Mouse (Mus musculus): ENCODE results near the gene Ankrd44.

Gene Ankrd44

DNA sequence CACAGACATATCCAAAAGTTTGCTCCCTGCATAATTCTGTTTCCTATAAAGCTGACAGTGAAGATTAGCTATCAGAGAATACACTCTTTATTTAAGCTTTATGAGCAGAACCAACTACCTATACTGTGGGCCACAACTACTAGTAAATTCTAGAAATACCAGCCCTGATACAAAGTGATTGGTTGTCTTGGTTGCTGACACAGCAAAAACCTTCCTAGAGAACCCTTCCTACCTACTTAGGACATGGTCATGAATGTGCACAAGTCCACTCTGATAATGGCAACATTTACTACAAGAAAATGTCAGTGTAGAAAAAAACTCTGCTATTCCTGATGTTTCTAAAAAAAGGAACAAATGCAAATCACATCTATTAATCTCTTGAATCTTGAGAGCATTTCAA lies 234.4 kb downstream of the Ankrd44 start:
- DNase-seq, result no peak

DNA sequence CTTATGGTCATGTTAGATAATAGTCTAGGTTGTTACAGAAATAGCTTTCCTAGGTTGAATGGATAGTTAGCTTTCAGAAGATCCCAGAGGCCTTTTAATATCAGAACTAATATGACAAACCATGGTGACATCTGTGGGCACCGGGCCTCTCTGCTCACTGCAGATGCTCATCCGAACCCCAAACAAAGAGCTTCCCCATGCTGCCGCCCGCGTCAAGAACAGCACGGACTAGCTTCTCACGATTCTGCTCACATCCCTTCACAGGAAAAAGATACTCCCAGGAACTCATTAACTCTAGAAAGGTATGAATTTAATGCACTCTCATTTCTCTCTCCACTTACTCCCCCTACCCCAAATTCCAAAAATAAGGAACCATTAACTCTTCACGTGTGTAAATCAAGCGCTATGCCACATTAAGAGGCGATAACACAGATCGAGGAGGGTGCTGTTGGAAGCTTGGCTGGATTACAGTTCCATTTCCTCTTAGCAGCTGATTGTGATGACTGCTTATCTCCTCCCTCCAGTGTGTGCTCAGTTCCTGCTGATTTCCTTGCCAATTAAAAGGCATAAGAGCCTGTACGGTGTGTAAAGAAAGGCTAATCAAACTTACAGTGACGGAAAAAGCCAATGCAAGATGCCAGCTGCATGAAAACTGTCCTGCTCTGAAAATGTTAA lies 235.8 kb downstream of the Ankrd44 start:
- DNase-seq, result no peak

DNA sequence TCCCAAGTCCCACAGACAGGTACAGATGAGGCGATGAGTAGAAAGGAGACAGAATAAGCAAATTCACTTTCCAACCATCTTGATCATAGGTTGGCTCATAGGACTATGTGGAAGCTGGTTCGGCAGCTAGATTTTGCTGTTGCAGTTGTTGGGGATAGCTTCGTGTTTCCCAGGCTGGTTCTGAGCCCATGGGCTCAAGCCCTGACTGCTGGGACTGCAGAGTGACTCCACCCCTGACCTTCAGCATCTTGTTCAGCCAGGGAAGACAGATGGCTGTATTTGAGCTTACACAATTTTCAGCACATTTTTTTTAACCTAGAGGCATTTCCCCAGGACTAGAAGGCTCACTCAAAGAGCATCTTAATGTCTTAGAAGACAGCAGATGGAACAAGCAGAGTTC lies 237.7 kb downstream of the Ankrd44 start:
- no peak for DNase-seq

DNA sequence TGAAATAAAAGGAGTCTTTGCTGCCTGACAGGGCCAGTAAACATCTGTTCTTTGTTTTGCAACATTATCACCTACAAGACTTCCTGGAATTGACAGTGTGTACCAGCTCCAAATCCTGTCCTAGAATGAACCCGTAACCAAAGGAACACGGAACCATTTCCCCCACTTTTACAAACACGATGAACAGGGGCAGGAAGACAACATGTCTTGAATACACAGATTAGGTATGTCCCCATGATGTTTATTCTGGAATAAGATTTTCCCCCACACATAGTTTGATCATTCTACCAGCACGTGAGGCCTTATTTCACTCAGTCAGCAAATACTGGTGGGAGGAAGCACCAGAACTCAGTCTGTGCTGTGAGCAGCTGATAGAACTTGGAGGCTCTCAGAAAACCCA lies 241.9 kb downstream of the Ankrd44 start:
- DNase-seq, result no peak

DNA sequence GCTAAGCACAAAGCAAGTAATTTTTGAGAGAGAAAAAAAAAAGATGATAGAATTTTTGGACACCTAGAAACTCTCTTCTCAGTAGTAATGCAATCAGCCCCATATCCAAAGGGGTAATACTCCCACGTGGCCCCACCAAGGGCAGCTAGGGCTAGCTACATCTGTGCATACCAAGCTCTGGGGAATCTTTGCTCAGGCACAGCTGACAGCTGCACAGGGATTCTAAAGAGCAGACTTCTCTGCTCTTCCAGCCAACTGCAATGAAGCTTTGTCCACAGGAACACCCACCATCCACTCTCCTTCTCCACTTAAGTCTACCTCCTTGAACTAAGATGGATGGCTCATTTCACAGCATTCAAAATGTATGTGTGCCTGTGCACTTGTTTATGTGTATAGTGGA lies 246.6 kb downstream of the Ankrd44 start:
- DNase-seq, result no peak

DNA sequence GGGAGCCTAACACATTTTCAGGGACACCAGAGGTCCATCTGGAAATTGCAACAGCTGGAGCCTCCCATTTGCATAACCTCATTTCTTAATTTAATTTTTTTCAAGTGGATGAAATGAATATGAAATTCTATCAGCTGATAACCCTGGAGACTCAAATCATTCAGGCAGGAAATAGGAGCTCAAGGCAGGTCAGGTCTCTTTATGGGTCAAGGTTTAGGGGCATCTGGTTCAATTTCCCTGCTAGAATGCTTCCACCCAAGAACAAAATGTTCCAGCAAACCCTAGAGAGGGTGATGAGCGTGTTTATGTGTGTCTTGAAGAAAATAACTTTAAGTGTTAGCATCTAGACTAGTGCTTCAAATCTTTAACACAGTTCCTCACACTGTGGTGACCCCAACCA lies 248.2 kb downstream of the Ankrd44 start:
- DNase-seq, result no peak

DNA sequence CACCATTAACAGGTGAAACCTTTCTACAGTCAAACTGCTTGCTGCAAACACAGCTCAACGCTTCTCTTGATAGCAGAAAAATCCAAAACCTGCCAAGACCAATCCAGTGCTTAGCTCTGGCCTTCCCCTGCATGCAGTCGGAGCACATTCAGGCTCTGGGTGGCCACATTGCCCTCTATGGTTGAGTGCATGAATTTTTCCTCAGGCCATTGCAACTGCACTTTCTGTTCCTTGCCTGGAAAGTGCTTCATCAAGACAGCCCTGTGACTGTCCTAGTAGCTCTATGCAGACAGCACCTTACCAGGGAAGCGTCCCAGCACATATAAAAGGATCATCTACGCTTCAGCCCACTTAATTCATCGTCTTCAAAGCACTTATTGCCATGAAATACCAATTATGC lies 250.7 kb downstream of the Ankrd44 start:
- no peak for DNase-seq

DNA sequence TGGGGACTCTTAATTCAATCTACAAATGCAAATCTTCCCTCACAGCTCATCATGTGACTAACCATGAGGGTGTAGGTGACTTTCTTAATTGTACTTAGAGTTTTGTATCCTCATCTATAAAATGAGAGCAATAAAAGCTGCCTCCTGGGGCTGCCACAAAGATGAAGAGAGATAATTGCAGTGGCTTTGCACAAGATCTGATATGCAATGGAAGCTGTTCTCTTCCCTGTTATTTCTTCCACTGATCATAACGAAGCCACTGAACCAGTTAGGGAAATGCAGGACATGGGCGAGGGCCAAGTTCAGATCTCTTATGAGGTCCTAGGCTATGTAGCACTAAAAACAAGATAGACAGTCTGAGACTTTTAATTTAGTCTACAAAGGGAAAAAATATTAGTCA lies 258.2 kb downstream of the Ankrd44 start:
- DNase-seq, result no peak

DNA sequence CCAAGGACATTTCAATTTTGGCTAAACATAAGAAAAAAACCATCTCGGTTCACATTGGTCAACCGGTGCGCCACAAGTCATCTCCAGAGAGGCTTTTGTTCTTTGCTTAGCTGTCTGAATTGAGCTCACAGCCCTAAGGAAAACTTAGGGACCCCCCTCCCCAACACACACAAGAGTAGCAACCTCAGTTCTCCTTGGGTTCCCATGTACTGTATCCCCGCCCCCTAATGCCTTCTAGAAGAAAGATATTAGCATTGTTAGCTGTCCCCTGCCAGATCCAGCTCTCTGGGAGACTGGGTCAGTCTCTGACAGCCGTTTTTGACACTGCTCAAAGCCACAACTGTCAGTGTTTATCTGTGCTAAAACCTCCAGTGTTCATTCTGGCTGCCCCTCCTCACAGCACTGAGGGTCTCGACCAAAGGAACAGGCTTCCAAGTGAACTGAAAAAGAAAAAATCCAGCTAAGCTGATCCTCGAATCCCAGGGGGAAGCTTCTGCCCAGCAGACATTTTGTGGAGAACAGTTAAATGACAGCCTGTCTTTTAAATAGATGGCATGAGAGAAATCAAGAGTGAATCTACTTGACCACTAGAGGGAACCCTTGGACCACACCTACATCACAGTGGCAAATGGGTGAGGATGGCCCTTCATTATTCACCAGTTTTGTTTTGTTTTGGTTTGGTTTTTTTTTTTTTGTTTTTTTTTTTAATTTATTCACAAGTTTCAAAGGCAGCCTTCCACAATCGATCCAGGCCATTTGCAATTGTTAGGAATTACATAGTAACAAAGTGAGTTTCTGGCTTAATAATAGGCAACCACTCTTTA lies 260.4 kb downstream of the Ankrd44 start:
- no peak for DNase-seq

DNA sequence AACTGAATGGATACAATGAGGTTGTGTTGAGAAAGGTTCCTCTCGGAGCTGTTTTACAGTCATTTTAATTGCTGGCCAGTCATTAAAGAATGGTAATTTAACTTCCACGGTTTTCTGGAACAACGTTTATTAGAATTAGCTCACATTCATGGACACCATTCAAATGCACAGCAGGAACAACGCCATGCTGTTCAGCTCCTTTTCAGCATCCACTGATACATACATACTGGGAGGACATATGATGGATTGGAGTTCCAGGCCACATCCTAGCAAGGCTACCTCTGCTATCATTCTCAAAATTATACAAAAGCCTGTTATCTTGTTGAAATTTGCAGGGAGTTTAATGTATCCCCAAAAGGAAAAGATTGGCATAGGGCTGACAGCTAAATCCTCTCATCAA lies 261.1 kb downstream of the Ankrd44 start:
- DNase-seq, result no peak

DNA sequence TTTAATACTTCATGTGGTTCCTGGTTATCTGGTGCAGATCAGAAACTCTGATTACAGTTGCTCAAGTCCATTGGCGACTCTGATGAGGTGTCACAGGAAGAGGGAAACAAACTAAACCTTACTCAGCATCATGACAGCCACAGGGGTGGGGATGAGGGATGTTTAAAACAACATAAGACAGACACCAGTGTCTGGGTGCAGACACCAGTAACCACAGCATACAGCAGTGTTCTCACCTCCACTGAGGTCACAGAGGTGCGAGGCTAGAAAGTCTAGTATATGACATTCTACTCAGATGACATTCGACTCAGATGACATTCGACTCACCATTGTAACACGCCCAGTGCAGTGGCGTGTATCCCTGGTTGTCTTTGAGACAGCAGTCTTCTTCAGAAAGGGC lies 265.5 kb downstream of the Ankrd44 start:
- no peak for DNase-seq

DNA sequence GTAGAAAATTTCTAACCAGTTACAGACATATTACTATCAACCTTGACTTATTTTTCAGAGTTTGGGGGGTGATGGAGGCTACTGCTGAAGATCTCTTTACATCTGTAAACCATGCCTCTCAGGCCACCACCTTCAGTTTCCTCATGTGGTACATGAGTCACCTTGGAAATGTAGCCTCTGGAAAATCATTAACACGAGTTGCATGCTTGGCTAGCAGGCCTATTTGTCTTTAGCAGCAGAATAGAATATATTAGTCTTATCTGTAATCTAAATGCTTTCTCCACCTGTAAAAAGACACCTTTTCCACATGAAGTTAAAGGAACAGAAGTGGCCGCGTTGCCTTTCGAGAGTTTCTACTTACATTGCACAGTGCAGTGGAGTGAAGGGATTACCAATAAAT lies 267.6 kb downstream of the Ankrd44 start:
- DNase-seq, result no peak

DNA sequence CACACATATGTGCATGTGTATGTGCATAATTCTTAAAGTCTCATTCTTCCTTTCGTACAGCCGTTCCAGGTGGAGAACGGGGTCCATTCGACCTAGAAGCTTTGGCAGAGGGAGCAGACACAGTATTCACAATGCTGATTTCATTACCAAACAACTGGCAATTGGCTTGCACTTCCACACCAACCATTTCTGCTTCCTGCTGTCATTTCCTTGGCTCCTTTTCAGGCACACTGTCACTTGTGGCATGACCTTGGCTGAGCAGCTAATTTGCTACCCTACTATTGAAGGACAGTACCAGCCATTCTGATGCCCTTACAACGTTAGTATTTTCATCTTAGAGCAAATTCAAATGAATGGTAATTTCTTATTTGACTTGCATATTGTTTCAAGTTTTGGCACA lies 277.9 kb downstream of the Ankrd44 start:
- no peak for DNase-seq

DNA sequence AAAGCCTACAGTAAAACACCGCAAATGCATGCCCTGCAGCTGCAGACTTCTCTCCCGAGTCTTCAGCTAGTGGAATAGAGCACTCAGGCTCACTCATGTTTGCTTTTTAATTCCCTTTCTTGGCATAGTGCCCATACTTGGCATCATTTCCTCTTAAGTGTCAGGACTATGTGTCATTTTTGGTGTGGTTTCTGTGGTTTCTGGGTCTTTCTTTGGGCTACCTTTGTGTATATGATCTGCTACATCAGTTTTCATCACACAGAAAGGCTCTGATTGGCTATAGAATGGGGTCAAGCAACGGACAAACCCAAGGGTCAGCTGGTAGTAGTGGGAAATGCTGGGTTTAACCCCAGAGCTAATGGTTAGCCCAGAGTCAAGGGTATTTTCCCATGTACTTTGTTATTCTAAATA lies 278.8 kb downstream of the Ankrd44 start:
- DNase-seq, result no peak

DNA sequence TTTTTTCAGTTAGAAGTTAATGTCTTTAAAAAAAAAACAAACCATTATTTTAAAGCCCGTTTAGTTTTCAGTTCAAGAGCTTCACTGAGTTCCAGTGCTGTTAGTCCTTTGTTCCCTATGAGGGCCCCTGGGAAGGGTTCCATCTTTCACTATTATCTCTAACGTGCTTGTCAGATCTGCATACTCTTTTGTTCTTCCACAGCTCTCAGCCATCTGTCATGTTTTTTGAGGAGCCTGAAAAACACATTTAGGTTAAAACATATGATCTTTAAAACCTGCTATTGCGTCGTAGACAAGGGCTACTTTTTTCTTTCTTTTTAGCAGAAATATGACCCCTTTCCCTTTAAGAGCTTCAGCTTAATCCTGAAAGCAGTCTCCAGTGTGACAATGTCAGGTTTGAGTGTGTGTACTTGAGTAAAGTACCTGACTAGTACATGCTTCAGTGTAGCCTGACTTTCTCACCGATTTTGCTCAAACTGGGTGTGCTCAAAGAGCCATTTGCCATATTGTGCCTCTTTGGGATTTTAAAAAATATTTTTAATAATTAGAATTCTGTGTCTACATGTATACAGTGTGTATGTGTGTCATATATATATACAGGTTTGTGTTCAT lies 285.9 kb downstream of the Ankrd44 start:
- no peak for DNase-seq

DNA sequence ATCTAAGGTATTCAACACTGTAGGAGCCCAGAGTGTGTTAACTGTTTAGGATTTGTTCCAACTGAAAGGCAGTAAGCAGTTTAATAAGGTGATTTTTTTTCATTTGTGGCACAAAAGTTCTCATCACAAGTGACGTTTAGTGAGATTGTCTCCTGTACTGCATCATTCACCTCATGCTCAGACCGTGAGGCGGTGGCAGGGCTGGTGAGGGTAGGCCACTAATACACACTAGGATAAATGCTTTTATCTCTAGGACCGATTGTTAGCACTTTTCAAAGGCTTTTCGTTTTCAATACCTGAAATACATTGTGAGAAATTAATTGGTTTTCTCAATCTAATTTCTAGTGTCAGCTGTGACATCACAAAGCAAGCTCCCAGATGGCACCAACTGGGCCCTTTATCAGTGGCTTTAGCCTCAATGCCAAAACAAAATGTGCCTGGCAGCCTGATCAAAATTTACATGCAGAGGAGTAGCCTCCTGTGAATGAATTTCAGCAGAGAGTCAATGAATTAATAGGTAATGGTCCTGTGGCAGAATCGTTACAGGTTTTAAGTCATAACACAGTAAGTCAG lies 286.6 kb downstream of the Ankrd44 start:
- no peak for DNase-seq

DNA sequence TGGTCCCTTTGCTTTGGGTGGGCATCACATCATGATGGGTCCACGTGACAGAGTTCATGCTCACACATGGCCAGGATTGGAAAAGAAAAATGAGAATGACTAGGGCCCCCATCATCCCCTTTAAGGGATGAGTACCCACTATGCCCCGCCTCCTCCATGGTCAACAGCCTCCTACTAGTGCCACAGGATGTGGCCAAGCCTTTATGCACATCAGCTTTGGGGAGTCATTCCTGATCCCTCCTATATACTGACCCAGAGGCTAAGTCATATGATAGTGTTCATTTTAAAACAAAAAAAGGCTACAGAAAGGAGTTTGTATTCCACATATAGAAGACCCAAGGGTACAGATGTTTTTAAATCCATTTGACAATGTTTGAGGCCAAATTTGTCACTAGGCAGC lies 287.1 kb downstream of the Ankrd44 start:
- no peak for DNase-seq

DNA sequence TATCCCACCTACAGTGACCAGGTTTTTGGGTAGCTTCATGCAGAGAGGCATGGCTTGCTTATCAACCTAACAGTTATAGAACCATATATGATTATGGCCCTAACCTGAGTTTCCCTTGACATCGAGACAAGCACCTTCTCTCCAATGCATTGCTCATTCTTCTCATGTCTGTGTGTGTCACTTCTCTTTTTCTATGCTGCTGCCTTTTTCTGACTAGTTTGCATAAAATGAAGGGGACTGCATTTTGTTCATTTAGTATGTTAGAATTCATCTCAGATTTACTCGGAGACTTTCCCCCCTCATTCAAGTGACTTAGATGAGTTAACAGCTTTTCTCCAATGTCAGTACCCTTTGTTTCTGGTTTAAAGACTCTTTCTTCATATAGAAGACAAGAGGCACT lies 288.8 kb downstream of the Ankrd44 start:
- DNase-seq, result no peak

DNA sequence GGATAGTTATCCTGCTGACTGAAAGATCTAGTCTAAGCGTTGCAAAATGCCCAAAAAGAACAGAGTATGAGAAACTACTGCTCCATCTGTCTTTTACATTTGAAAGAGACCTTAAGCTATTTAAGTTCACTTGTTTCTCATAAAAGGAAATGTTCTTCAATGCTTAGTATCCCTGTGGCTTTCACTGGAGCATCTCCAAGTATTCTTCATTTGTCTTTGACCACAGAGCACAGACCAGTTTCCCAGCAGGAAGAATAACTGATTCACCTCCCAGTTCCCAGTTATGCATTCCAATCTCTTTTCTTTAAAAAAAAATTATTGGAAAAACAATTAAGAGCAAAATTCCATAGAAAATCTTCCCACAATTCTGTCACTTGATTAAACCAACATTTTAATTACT lies 297.1 kb downstream of the Ankrd44 start:
- DNase-seq, result no peak

DNA sequence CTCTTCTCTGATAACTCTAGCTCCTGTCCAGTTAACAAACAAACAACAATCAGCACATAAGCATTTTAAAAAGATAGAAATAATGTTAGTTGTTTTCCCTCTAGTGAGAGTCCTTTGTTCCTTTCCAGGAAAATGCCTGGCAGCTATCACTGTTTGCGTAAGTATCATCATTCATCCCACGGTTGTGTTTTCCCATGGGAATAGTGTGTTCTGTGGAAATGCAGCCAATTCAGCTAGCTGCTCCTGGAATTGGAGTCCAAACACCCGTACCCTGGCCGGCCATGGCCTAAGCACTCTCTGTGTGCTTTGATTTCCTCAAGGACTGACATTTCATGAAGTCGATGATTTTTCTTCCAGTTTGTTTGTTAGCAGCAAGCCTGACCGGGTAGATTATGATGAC lies 311.2 kb downstream of the Ankrd44 start:
- no peak for DNase-seq

DNA sequence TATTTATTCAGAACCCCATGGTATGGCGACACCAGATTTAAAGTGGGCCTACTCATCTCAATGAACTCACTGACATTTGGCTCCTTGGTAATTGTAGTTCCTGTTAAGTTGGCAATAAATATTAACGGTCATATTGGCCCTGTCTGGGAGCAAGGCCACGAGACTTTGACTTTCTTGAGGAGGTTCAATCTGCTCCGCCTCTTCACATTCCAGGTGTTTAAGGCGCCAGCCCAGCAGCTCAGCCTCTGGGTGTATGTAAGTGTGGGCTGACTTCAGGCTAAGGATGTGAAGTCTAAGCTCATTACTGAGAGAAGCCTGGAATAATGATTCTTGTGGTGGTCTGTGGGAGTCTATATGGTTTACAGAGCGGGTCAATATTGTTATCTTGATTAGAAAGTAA lies 313.8 kb downstream of the Ankrd44 start:
- DNase-seq, result no peak

DNA sequence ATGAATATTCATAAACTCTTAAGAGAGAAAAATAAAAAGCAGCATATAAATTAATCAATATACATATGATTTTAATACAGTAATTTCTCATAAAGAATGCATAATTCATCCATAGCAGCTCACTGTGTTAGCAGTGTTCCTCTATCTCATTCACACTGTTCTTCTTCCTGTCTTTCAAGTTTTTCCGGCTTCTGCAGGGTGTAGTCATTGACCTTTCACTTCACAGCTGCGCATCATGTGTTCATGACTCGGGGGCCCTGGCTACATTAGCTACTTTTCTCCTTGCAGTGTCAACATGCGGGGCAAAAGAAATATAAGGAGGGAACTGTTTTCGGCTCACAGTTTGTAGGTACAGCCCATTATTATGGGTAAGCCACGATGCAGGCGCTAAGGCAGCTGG lies 314.3 kb downstream of the Ankrd44 start:
- no peak for DNase-seq

DNA sequence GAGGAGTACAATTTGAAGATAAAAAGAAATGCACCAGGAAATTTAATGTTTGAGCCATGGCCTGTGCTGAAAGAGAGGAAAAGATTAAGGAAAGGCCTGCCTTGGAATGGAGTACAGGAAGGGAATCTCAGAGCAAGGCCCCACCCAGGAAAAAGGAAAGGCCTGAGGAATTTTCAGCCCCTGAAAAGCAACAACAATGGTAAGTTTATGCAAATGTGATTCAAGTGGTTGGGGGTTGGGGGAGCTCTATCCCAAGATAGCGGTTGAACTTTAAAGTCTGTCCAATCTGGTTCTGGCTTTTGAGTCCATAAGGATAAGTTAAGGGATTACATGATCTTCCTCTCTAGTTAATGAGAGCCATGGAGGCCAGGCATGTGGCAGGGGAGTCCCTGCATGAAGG lies 319.3 kb downstream of the Ankrd44 start:
- no peak for DNase-seq

DNA sequence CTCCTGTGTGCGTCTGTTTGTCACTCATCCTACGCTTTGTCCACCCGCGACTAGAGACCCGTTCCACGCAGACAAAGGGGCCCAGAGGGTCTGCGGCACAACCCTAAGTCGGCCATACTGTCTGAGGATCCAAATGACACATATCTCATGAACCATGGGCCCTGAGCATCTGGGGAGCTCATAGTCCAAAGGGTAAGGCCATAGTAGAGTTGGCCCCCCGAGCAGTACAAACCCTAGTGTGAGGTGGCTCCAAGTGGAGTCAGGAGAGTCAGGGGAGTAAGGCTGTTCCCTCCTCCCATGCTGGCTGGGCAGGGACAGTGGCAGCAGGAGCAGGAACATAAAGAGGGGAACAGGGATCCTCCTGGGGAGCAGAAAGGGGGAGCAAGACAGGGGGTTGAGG lies 324.5 kb downstream of the Ankrd44 start:
- DNase-seq, result no peak
